Mouse (Mus musculus) neural tube, embryonic 13.5 days (tissue): ENCODE data around the gene Ikzf2. TPM values are rescaled to one million over a fixed set of nuclear protein-coding genes. Genes with fewer than 3 reads are reported as not detected.

Experiments used
- ATAC-seq: fragments of 200-750 bp; cut with Nextera tagmentation; 2 replicates; pipeline ENCODE4 v1.8.0; 2017; ENCODE audit warnings: low read depth, mild to moderate bottlenecking, moderate TSS enrichment, moderate library complexity
- H3K27ac ChIP-seq: fragments of 300-500 bp; sonication (generic); replicated peaks from 2 replicates; pipeline ENCODE4 v1.5.1; 2015; ENCODE audit warnings: moderate library complexity, mild to moderate bottlenecking, inconsistent platforms
- H3K27me3 ChIP-seq: fragments of 300-500 bp; sonication (generic); 2 replicates; pipeline ENCODE4 v1.6.1; 2015; ENCODE audit warnings: mild to moderate bottlenecking, inconsistent platforms
- H3K36me3 ChIP-seq: fragments of 300-500 bp; sonication (generic); 2 replicates; pipeline ENCODE4 v1.6.1; 2015; ENCODE audit warnings: mild to moderate bottlenecking, inconsistent platforms
- H3K4me1 ChIP-seq: fragments of 300-500 bp; sonication (generic); replicated peaks from 2 replicates; pipeline ENCODE4 v1.6.1; 2015; ENCODE audit warnings: inconsistent platforms
- H3K4me2 ChIP-seq: fragments of 300-500 bp; sonication (generic); 2 replicates; pipeline ENCODE4 v1.6.1; 2015; ENCODE audit warnings: inconsistent platforms, mild to moderate bottlenecking, moderate library complexity
- H3K4me3 ChIP-seq: fragments of 300-500 bp; sonication (generic); 2 replicates; pipeline ENCODE4 v1.5.1; 2015; ENCODE audit warnings: mild to moderate bottlenecking, inconsistent platforms
- H3K9ac ChIP-seq: fragments of 300-500 bp; sonication (generic); 2 replicates; pipeline ENCODE4 v1.6.1; 2015; ENCODE audit warnings: moderate library complexity, mild to moderate bottlenecking, inconsistent platforms
- H3K9me3 ChIP-seq: fragments of 300-500 bp; sonication (generic); 2 replicates; pipeline ENCODE4 v1.6.1; 2016; ENCODE audit warnings: inconsistent platforms
- WGBS: fragments of 180-500 bp; shearing (Covaris S2); methylation state at CpG from one replicate; pipeline ENCODE4 v1.1.7; 2015; 5-methylcytosine and 5-hydroxymethylcytosine counted together
- polyA plus RNA-seq: library from polyadenylated mRNA; unstranded; fragments of >200 nt; fragmentation: Nextera tagmentation; extraction: Ambion mirVana; gene quantifications from 2 replicates; pipeline ENCODE4 v1.2.1, GENCODE M21; 2015

Gene Ikzf2
- polyA plus RNA-seq, 1 experiment from 2014 or later = 5.0 TPM

GRCm38 (mm10) chr1:69559443-69560090 is 127.5 kb downstream of the Ikzf2 start:
- H3K4me2 ChIP-seq = no peak overlapping the region
- H3K9ac ChIP-seq = no peak overlapping the region
- ATAC-seq = no peak
- WGBS = 90% methylated on average over 5 of the region's 5 CpGs
- no peak overlapping the region for H3K27ac ChIP-seq
- no peaks in the 10 kb centered on the region for H3K4me1 ChIP-seq
- H3K36me3 ChIP-seq = no peaks in the 10 kb centered on the region
- H3K9me3 ChIP-seq = no peaks in the 10 kb centered on the region
- H3K4me3 ChIP-seq = no peak overlapping the region
- no peaks in the 10 kb centered on the region for H3K27me3 ChIP-seq

- H3K4me3 ChIP-seq = no peak overlapping the region
- no peak for ATAC-seq
- no peaks in the 10 kb centered on the region for H3K4me1 ChIP-seq
- H3K27me3 ChIP-seq = no peaks in the 10 kb centered on the region
- H3K9me3 ChIP-seq = no peaks in the 10 kb centered on the region
- no peak overlapping the region for H3K4me2 ChIP-seq
- no peaks in the 10 kb centered on the region for H3K36me3 ChIP-seq
- no peak overlapping the region for H3K27ac ChIP-seq
- 84% methylated on average over 5 of the region's 5 CpGs for WGBS
- H3K9ac ChIP-seq = no peak overlapping the region
Measured at GRCm38 (mm10) chr1:69555636-69556151, 131.4 kb downstream of the Ikzf2 start.

GRCm38 (mm10) chr1:69549987-69550386 is 137.1 kb downstream of the Ikzf2 start:
- Histone ChIP-seq H3K27me3 (no peaks in the 10 kb centered on the region), H3K9me3 (no peaks in the 10 kb centered on the region), H3K27ac (no peak overlapping the region), H3K9ac (no peak overlapping the region), H3K4me1 (no peaks in the 10 kb centered on the region), H3K36me3 (no peaks in the 10 kb centered on the region), H3K4me2 (no peak overlapping the region), H3K4me3 (no peak overlapping the region)
- ATAC-seq = no peak
- WGBS = 91% methylated on average over 4 of the region's 4 CpGs

DNA sequence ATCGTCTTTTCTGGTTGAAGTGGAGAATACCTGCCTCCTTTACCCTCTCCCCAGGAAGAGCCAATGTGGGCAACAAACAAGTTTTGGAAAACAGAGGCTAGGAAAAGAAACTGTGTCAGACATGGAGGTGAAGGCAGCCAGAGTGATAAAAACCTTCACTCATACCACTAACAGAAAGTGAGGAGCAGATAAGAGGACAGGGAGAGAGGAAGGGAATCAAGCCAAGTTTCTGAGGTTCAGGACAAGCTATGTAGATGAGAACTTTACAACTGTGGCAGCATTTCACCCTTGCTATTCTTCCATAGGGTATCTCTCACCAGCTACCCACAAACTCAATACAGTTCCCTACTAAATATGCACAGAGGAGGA is 141.2 kb downstream of the Ikzf2 start:
- Histone ChIP-seq H3K36me3 (no peaks in the 10 kb centered on the region), H3K27ac (no peak overlapping the region), H3K4me1 (no peaks in the 10 kb centered on the region), H3K9me3 (no peaks in the 10 kb centered on the region), H3K27me3 (no peaks in the 10 kb centered on the region), H3K9ac (no peak overlapping the region), H3K4me3 (no peak overlapping the region), H3K4me2 (no peak overlapping the region)
- WGBS = 95% methylated on average over 1 of the region's 1 CpGs
- ATAC-seq = no peak

DNA sequence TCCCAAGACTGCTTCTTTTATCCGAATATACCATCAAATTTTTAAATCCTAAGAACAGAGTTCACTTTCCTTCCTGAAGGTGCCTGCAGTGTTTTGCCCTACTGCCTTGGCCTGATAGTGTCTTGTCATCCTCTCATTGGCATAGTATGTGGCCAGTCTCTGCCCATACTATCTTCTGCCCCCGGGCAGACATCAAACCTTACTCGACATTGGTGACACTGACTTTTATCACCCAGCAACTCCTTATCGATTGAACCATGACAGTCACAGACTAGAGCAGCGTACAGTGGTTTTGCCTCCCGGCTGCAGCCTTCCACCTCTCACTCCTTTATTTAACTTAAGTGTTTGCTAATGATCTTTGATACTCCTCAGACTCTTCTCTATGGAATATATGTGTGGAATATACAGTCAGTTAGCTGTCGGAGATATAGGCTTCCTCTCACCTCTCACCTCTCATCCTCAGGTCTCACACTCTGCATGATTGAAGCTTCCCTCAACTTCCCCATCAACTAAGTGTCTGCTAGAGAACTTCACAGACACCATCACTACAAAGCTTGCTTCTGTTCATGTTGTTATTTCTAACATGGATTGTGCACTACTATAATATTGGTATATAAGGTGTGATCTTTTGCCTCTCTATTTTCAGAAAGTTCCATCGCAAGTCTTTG is 141.7 kb downstream of the Ikzf2 start:
- WGBS = 94% methylated on average over 8 of the region's 8 CpGs
- no peak overlapping the region for H3K4me3 ChIP-seq
- H3K9ac ChIP-seq = no peak overlapping the region
- H3K4me1 ChIP-seq = no peaks in the 10 kb centered on the region
- H3K36me3 ChIP-seq = no peaks in the 10 kb centered on the region
- no peaks in the 10 kb centered on the region for H3K27me3 ChIP-seq
- no peak for ATAC-seq
- H3K9me3 ChIP-seq = no peaks in the 10 kb centered on the region
- H3K4me2 ChIP-seq = no peak overlapping the region
- no peak overlapping the region for H3K27ac ChIP-seq

- Histone ChIP-seq H3K27ac (no peak overlapping the region), H3K36me3 (no peaks in the 10 kb centered on the region), H3K4me1 (no peaks in the 10 kb centered on the region), H3K4me3 (no peak overlapping the region), H3K4me2 (no peak overlapping the region), H3K9ac (no peak overlapping the region), H3K9me3 (no peaks in the 10 kb centered on the region), H3K27me3 (no peaks in the 10 kb centered on the region)
- ATAC-seq = no peak
- 92% methylated on average over 6 of the region's 6 CpGs for WGBS
Measured at GRCm38 (mm10) chr1:69543774-69544597, 143.1 kb downstream of the Ikzf2 start.

GRCm38 (mm10) chr1:69542546-69542945 is 144.5 kb downstream of the Ikzf2 start:
- Histone ChIP-seq H3K9me3 (no peaks in the 10 kb centered on the region), H3K27ac (no peak overlapping the region), H3K4me1 (0 out of 2 replicates have a peak, but pooled peaks cover 4% of the 10 kb centered on the region), H3K27me3 (no peaks in the 10 kb centered on the region), H3K9ac (no peak overlapping the region), H3K4me3 (no peak overlapping the region), H3K4me2 (no peak overlapping the region), H3K36me3 (no peaks in the 10 kb centered on the region)
- no peak for ATAC-seq
- WGBS = 88% methylated on average over 3 of the region's 3 CpGs

DNA sequence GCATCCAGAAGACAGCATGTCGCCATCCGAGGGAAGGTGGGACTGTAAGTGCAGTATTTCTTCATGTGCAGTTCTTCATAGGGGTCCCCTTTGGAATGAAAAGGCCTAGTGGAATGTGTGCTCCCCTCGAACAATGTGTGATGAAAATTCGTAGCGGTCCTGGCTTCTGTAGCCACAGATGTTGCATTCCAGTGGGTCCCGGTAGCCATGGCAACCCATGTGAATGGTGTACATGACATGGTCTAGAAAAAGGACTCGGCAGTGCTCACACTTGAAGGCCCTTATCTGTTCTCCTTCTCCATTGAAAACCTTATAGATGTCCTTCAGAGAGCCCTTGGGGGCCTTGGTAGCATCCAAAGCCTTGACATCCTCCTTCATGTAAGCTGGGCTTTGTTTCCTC is 148.4 kb downstream of the Ikzf2 start:
- ATAC-seq = no peak
- Histone ChIP-seq H3K4me3 (no peak overlapping the region), H3K36me3 (no peaks in the 10 kb centered on the region), H3K4me2 (no peak overlapping the region), H3K27me3 (no peaks in the 10 kb centered on the region), H3K4me1 (0 out of 2 replicates have a peak, but pooled peaks cover 10% of the 10 kb centered on the region), H3K9ac (no peak overlapping the region), H3K27ac (no peak overlapping the region), H3K9me3 (no peaks in the 10 kb centered on the region)
- 30% methylated on average over 7 of the region's 7 CpGs for WGBS

- WGBS = 51% methylated on average over 3 of the region's 3 CpGs
- H3K4me2 ChIP-seq = no peak overlapping the region
- H3K36me3 ChIP-seq = no peaks in the 10 kb centered on the region
- no peak overlapping the region for H3K27ac ChIP-seq
- 0 out of 2 replicates have a peak, but pooled peaks cover 10% of the 10 kb centered on the region for H3K4me1 ChIP-seq
- no peaks in the 10 kb centered on the region for H3K27me3 ChIP-seq
- no peak overlapping the region for H3K4me3 ChIP-seq
- H3K9ac ChIP-seq = no peak overlapping the region
- no peaks in the 10 kb centered on the region for H3K9me3 ChIP-seq
- ATAC-seq = no peak
Measured at GRCm38 (mm10) chr1:69537619-69538018, 149.4 kb downstream of the Ikzf2 start.

- no peak overlapping the region for H3K4me3 ChIP-seq
Measured at GRCm38 (mm10) chr1:69535507-69535906, 151.5 kb downstream of the Ikzf2 start.

GRCm38 (mm10) chr1:69533048-69533447 is 154.0 kb downstream of the Ikzf2 start:
- H3K27me3 ChIP-seq = no peaks in the 10 kb centered on the region
- 93% methylated on average over 10 of the region's 10 CpGs for WGBS
- no peak overlapping the region for H3K27ac ChIP-seq
- no peak for ATAC-seq
- no peaks in the 10 kb centered on the region for H3K36me3 ChIP-seq
- H3K4me3 ChIP-seq = no peak overlapping the region
- 0 out of 2 replicates have a peak, but pooled peaks cover 6% of the 10 kb centered on the region for H3K4me1 ChIP-seq
- no peak overlapping the region for H3K4me2 ChIP-seq
- H3K9me3 ChIP-seq = no peaks in the 10 kb centered on the region
- H3K9ac ChIP-seq = no peak overlapping the region

More at GRCm38 (mm10) chr1:69535507-69535906, 151.5 kb downstream of the Ikzf2 start:
- H3K9ac ChIP-seq = no peak overlapping the region
- no peak for ATAC-seq
- H3K9me3 ChIP-seq = no peaks in the 10 kb centered on the region
- H3K36me3 ChIP-seq = no peaks in the 10 kb centered on the region
- no peaks in the 10 kb centered on the region for H3K27me3 ChIP-seq
- WGBS = 33% methylated on average over 4 of the region's 4 CpGs
- no peak overlapping the region for H3K27ac ChIP-seq
- no peak overlapping the region for H3K4me2 ChIP-seq
- 0 out of 2 replicates have a peak, but pooled peaks cover 10% of the 10 kb centered on the region for H3K4me1 ChIP-seq

GRCm38 (mm10) chr1:69528696-69529095 is 158.3 kb downstream of the Ikzf2 start:
- WGBS = 83% methylated on average over 4 of the region's 4 CpGs
- no peak for ATAC-seq

More at GRCm38 (mm10) chr1:69528696-69529095, 158.3 kb downstream of the Ikzf2 start:
- no peak overlapping the region for H3K4me2 ChIP-seq
- H3K36me3 ChIP-seq = no peaks in the 10 kb centered on the region
- H3K9me3 ChIP-seq = no peaks in the 10 kb centered on the region
- H3K9ac ChIP-seq = no peak overlapping the region
- no peaks in the 10 kb centered on the region for H3K4me1 ChIP-seq
- no peak overlapping the region for H3K4me3 ChIP-seq
- H3K27me3 ChIP-seq = no peaks in the 10 kb centered on the region
- no peak overlapping the region for H3K27ac ChIP-seq
